ENCODE assay signal across 18 mouse cellular contexts in the genomic region with DNA sequence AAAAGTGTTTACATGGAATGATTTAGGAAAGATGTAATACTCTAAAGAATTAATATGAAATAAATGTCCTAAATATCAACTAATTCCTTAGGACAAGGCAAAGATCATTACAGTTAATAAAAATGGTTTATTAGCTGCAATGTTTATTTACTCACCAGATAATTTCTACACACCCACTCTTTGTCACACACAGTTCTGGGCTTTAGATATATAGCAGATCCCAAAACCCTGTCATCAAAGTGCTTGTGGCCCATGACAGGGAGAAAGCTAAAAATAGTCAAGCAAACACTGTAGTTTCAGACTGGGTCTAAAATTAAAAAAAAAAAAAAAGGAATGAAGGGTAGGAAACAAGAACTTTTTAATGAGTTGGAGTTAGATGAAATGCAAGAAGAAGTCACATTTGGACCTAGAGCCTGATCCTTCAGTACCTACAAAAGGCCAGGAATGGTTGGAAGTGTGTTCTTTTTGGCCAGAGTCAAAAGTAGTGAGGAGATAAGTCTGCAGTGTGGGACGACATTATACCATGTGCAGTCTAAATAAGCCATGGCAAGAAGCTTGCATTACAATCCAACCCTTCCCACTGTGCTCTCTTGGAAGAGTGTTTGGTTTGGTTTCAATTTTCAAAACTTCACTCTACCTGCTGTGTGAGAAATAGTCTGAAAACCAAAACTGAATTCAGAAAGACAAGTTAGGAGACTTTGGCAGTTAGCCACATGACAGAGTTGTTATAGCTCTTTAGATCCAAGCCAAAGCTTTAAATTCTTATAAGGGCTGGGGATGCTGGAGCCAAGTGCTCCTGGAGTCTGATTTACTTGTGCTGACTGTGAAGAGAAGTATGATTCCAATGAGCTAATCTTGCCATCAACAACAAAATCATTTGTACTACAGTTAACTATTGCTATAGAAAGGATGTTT.
A peak's percentile ranks its signal among the peaks of the same experiment; 100 is the strongest.
DNase-seq lines count a peak whose midpoint lies in the region; ATAC-seq and TF ChIP-seq lines count a peak whose summit lies in the region.
"Had no signal": no experiment of that assay in that cellular context is flagged by ENCODE, and none has a peak within 500 bp of the region (broad histone marks: within the 10 kb centered on the region; RNA-seq: fewer than 3 reads in every experiment).

No protein-coding gene starts in this region.

- no peak overlapping the region for H3K27ac ChIP-seq in forebrain, postnatal 0 days (ENCODE audit: low read depth, low read length)
- H3K27ac ChIP-seq in forebrain, embryonic 11.5 days (ENCODE audit: low read depth, low read length), result no peak overlapping the region
- 0 out of 2 replicates have a peak overlapping the region, but pooled peaks have one; percentile 22 for H3K27ac ChIP-seq in kidney, embryonic 15.5 days
- H3K27ac ChIP-seq in heart, embryonic 15.5 days, result peak overlapping the region; percentile 72
- H3K27ac ChIP-seq: stomach, embryonic 15.5 days had no signal

- TF ChIP-seq CTCF in forebrain, postnatal 0 days (IDR thresholded peaks at IDR 0.05; ENCODE audit: low read depth), result no peak

- no peak overlapping the region for H3K9ac ChIP-seq in forebrain, postnatal 0 days
- H3K9ac ChIP-seq in forebrain, embryonic 11.5 days (ENCODE audit: low read length), result no peak overlapping the region
- no peak overlapping the region for H3K9ac ChIP-seq in kidney, embryonic 15.5 days
- H3K9ac ChIP-seq in heart, embryonic 15.5 days, result no peak overlapping the region
- H3K9ac ChIP-seq: stomach, embryonic 15.5 days had no signal

- H3K9me3 ChIP-seq in forebrain, postnatal 0 days (ENCODE audit: low read length), result no peaks in the 10 kb centered on the region
- H3K9me3 ChIP-seq in forebrain, embryonic 11.5 days (ENCODE audit: control insufficient read depth, low read length), result no peaks in the 10 kb centered on the region
- H3K9me3 ChIP-seq in kidney, embryonic 15.5 days (replicated peaks), result no peaks in the 10 kb centered on the region
- no peaks in the 10 kb centered on the region for H3K9me3 ChIP-seq in heart, embryonic 15.5 days (replicated peaks)
- H3K9me3 ChIP-seq: stomach, embryonic 15.5 days had no signal

- no peak overlapping the region for H3K4me2 ChIP-seq in forebrain, postnatal 0 days (ENCODE audit: low read depth)
- no peak overlapping the region for H3K4me2 ChIP-seq in forebrain, embryonic 11.5 days (ENCODE audit: low read depth, low read length, severe bottlenecking)
- no peak overlapping the region for H3K4me2 ChIP-seq in kidney, embryonic 15.5 days
- peak overlapping the region; percentile 16; the same call in 1 of the 2 replicates for H3K4me2 ChIP-seq in heart, embryonic 15.5 days
- H3K4me2 ChIP-seq: stomach, embryonic 15.5 days had no signal

- no peak overlapping the region for H3K4me3 ChIP-seq in forebrain, postnatal 0 days (ENCODE audit: low read depth, low read length)
- H3K4me3 ChIP-seq in forebrain, embryonic 11.5 days (ENCODE audit: low read depth, low read length), result no peak overlapping the region
- H3K4me3 ChIP-seq in kidney, embryonic 15.5 days (replicated peaks), result no peak overlapping the region
- H3K4me3 ChIP-seq in heart, embryonic 15.5 days, result no peak overlapping the region
- H3K4me3 ChIP-seq: stomach, embryonic 15.5 days had no signal

- peak; percentile 52 for DNase-seq in forebrain, postnatal 0 days
- DNase-seq in forebrain, embryonic 11.5 days (ENCODE audit: low spot score), result no peak
- no peak for DNase-seq in kidney, postnatal 4 days
- peak; percentile 57 for DNase-seq in brain, adult 2 months (ENCODE audit: low read depth, low spot score)
- DNase-seq in adrenal gland, adult 2 months, result no peak
- no peak for DNase-seq in natural killer cell, adult 2 months (ENCODE audit: low spot score in 2 of 2)
- DNase-seq: adrenal gland, postnatal 25 days; cerebellum, postnatal 36 days; kidney, adult 9 months; layer of hippocampus, adult 9-11 months; liver; lung, adult 18-20 months; spleen, adult 18-20 months; thymus, postnatal 14 days had no signal

- WGBS in forebrain, postnatal 0 days, result 59% methylated on average over 1 of the region's 1 CpGs
- 61% methylated on average over 1 of the region's 1 CpGs for WGBS in forebrain, embryonic 11.5 days
- WGBS in kidney, embryonic 15.5 days, result 48% methylated on average over 1 of the region's 1 CpGs
- 0% methylated on average over 1 of the region's 1 CpGs for WGBS in heart, embryonic 15.5 days

- no peaks in the 10 kb centered on the region for H3K27me3 ChIP-seq in forebrain, postnatal 0 days (ENCODE audit: insufficient read depth, low read length)
- H3K27me3 ChIP-seq in forebrain, embryonic 11.5 days (ENCODE audit: control insufficient read depth, insufficient read depth, low read length), result no peaks in the 10 kb centered on the region
- H3K27me3 ChIP-seq in kidney, embryonic 15.5 days, result no peaks in the 10 kb centered on the region
- H3K27me3 ChIP-seq in heart, embryonic 15.5 days, result no peaks in the 10 kb centered on the region
- H3K27me3 ChIP-seq: stomach, embryonic 15.5 days had no signal

- no peaks in the 10 kb centered on the region for H3K36me3 ChIP-seq in forebrain, postnatal 0 days (ENCODE audit: insufficient read depth)
- no peaks in the 10 kb centered on the region for H3K36me3 ChIP-seq in forebrain, embryonic 11.5 days (ENCODE audit: control insufficient read depth, insufficient read depth, low read length)
- H3K36me3 ChIP-seq in kidney, embryonic 15.5 days, result no peaks in the 10 kb centered on the region
- no peaks in the 10 kb centered on the region for H3K36me3 ChIP-seq in heart, embryonic 15.5 days
- H3K36me3 ChIP-seq: stomach, embryonic 15.5 days had no signal

- no peaks in the 10 kb centered on the region for H3K4me1 ChIP-seq in forebrain, postnatal 0 days (ENCODE audit: insufficient read depth)
- H3K4me1 ChIP-seq in forebrain, embryonic 11.5 days (replicated peaks; ENCODE audit: control insufficient read depth, insufficient read depth, low read length), result no peaks in the 10 kb centered on the region
- no peaks in the 10 kb centered on the region for H3K4me1 ChIP-seq in kidney, embryonic 15.5 days
- no peaks in the 10 kb centered on the region for H3K4me1 ChIP-seq in heart, embryonic 15.5 days (replicated peaks)
- H3K4me1 ChIP-seq: stomach, embryonic 15.5 days had no signal

- ATAC-seq in forebrain, postnatal 0 days, result peak; percentile 50; the same call in 1 of the 2 replicates
- no peak for ATAC-seq in forebrain, embryonic 11.5 days (replicated peaks; ENCODE audit: low FRiP score)
- no peak for ATAC-seq in kidney, embryonic 15.5 days (replicated peaks; ENCODE audit: low FRiP score)
- no peak for ATAC-seq in heart, embryonic 15.5 days (replicated peaks; ENCODE audit: insufficient number of reproducible peaks, insufficient read depth, low FRiP score, low read depth)
- ATAC-seq: inflammation-experienced regulatory T-cells, adult 6 months had no signal

Comparison
In these comparisons a context has a peak if more than half of its experiments do, and no peak if none do; other contexts are left out.
1. DNase-seq: peak in forebrain, postnatal 0 days (single experiment) and brain, adult 2 months (single experiment); none in forebrain, embryonic 11.5 days (single experiment), kidney, postnatal 4 days (0 of 2), adrenal gland, adult 2 months (single experiment) and natural killer cell, adult 2 months (0 of 2).
2. H3K27ac ChIP-seq: peak in kidney, embryonic 15.5 days (single experiment) and heart, embryonic 15.5 days (single experiment); none in forebrain, postnatal 0 days (single experiment) and forebrain, embryonic 11.5 days (single experiment).